ENCODE assay signal across 13 mouse cellular contexts in the genomic region with DNA sequence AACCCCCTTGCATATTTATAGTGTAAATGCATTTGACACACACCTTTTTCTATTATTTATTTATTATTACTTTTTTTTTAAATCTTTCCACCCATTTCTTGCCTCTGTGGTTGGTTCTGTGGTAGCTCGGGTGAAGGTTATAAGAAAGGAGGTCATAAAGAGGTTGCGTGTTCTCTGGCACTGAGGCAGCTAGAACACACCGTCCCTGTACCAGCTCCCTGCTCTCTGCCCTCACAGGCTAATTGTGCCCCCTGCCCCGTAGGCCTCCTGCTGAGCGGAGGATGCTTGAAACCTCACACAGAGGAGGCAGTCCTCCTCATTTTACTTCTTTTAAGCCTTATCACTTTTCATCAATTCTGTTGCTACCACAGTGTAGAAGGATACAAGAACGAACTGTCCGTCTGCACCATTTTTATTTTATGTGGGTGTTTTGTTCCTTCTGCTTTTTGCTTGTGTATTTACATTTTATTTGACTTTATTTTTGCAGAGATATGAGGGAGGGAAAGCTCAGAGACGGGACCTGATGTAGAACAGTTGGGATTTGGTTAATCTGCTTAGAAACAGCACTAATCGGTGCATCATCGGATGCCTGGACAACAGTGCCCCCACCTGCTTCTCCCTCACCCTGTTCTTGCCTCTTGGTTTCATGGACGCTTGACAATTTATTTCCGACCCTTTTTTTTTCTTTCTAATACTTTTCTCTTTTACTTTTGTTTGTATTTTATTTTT.
DNase-seq lines count a peak whose midpoint lies in the region; ATAC-seq lines count a peak whose summit lies in the region.
"Had no signal": no experiment of that assay in that cellular context is flagged by ENCODE, and none has a peak within 500 bp of the region (broad histone marks: within the 10 kb centered on the region; RNA-seq: fewer than 3 reads in every experiment).

No protein-coding gene starts in this region.

- 24% methylated on average over 12 of the region's 12 CpGs for WGBS in forebrain, embryonic 16.5 days
- 11% methylated on average over 12 of the region's 12 CpGs for WGBS in forebrain, embryonic 10.5 days
- 33% methylated on average over 12 of the region's 12 CpGs for WGBS in kidney, embryonic 14.5 days
- 21% methylated on average over 12 of the region's 12 CpGs for WGBS in midbrain, embryonic 12.5 days
- WGBS in midbrain, embryonic 14.5 days, result 28% methylated on average over 12 of the region's 12 CpGs

- no peak for DNase-seq in forebrain, embryonic 10.5 days (ENCODE audit: extremely low spot score, low spot score)
- peak; percentile 40 to 76 for DNase-seq in kidney, adult 8-10 months
- no peak for DNase-seq in midbrain, embryonic 14.5 days
- peak; percentile 37 for DNase-seq in retina, embryonic 14.5 days (ENCODE audit: low spot score)
- DNase-seq in urinary bladder, postnatal 10 days (ENCODE audit: low spot score), result no peak
- DNase-seq: adrenal gland, adult 8-10 months; lung, embryonic 14.5 days; thymus, adult 2 months had no signal

- peak; percentile 17; the same call in 1 of the 2 replicates for ATAC-seq in forebrain, embryonic 16.5 days
- ATAC-seq in kidney, embryonic 14.5 days (ENCODE audit: low FRiP score, low TSS enrichment), result no peak
- peak; percentile 44; the same call in 1 of the 2 replicates for ATAC-seq in midbrain, embryonic 12.5 days (ENCODE audit: low FRiP score, low read depth)
- ATAC-seq in midbrain, embryonic 14.5 days (ENCODE audit: low FRiP score, low TSS enrichment), result no peak

- H3K4me2 ChIP-seq in forebrain, embryonic 16.5 days (ENCODE audit: low read length), result no peak overlapping the region
- H3K4me2 ChIP-seq in kidney, embryonic 14.5 days (replicated peaks; ENCODE audit: low read depth, low read length), result no peak overlapping the region
- H3K4me2 ChIP-seq in midbrain, embryonic 12.5 days (replicated peaks), result no peak overlapping the region
- H3K4me2 ChIP-seq in midbrain, embryonic 14.5 days (ENCODE audit: low read length), result no peak overlapping the region
- H3K4me2 ChIP-seq: hindbrain, embryonic 15.5 days; limb, embryonic 15.5 days; lung, embryonic 14.5 days had no signal

- H3K36me3 ChIP-seq in forebrain, embryonic 16.5 days (ENCODE audit: control insufficient read depth, insufficient read depth), result no peaks in the 10 kb centered on the region
- no peaks in the 10 kb centered on the region for H3K36me3 ChIP-seq in forebrain, embryonic 10.5 days (replicated peaks)
- H3K36me3 ChIP-seq in kidney, embryonic 14.5 days (ENCODE audit: control insufficient read depth, insufficient read depth, low read length), result no peaks in the 10 kb centered on the region
- H3K36me3 ChIP-seq in midbrain, embryonic 12.5 days, result no peaks in the 10 kb centered on the region
- no peaks in the 10 kb centered on the region for H3K36me3 ChIP-seq in midbrain, embryonic 14.5 days (ENCODE audit: control insufficient read depth, insufficient read depth, low read length)
- H3K36me3 ChIP-seq: hindbrain, embryonic 15.5 days; limb, embryonic 15.5 days had no signal

- no peak overlapping the region for H3K9ac ChIP-seq in forebrain, embryonic 16.5 days (replicated peaks; ENCODE audit: low read depth, low read length)
- H3K9ac ChIP-seq in kidney, embryonic 14.5 days (ENCODE audit: low read depth, low read length), result no peak overlapping the region
- H3K9ac ChIP-seq in midbrain, embryonic 12.5 days (replicated peaks), result no peak overlapping the region
- no peak overlapping the region for H3K9ac ChIP-seq in midbrain, embryonic 14.5 days (replicated peaks; ENCODE audit: low read length)
- H3K9ac ChIP-seq: hindbrain, embryonic 15.5 days; limb, embryonic 15.5 days; lung, embryonic 14.5 days had no signal

- no peaks in the 10 kb centered on the region for H3K9me3 ChIP-seq in forebrain, embryonic 16.5 days (ENCODE audit: control insufficient read depth, low read length)
- no peaks in the 10 kb centered on the region for H3K9me3 ChIP-seq in forebrain, embryonic 10.5 days
- no peaks in the 10 kb centered on the region for H3K9me3 ChIP-seq in kidney, embryonic 14.5 days (ENCODE audit: control insufficient read depth, low read length)
- no peaks in the 10 kb centered on the region for H3K9me3 ChIP-seq in midbrain, embryonic 12.5 days
- H3K9me3 ChIP-seq in midbrain, embryonic 14.5 days (ENCODE audit: control insufficient read depth, low read length), result no peaks in the 10 kb centered on the region
- H3K9me3 ChIP-seq: hindbrain, embryonic 15.5 days; limb, embryonic 15.5 days had no signal

- H3K27me3 ChIP-seq in forebrain, embryonic 16.5 days (replicated peaks; ENCODE audit: control insufficient read depth, insufficient read depth, low read length), result no peaks in the 10 kb centered on the region
- H3K27me3 ChIP-seq in forebrain, embryonic 10.5 days (ENCODE audit: poor library complexity, severe bottlenecking), result no peaks in the 10 kb centered on the region
- no peaks in the 10 kb centered on the region for H3K27me3 ChIP-seq in kidney, embryonic 14.5 days (ENCODE audit: control insufficient read depth, insufficient read depth, low read length)
- no peaks in the 10 kb centered on the region for H3K27me3 ChIP-seq in midbrain, embryonic 12.5 days
- no peaks in the 10 kb centered on the region for H3K27me3 ChIP-seq in midbrain, embryonic 14.5 days (ENCODE audit: control insufficient read depth, insufficient read depth, low read length)
- H3K27me3 ChIP-seq: hindbrain, embryonic 15.5 days; limb, embryonic 15.5 days had no signal

- H3K27ac ChIP-seq in forebrain, embryonic 16.5 days (ENCODE audit: low read length), result no peak overlapping the region
- H3K27ac ChIP-seq in forebrain, embryonic 10.5 days, result no peak overlapping the region
- no peak overlapping the region for H3K27ac ChIP-seq in kidney, embryonic 14.5 days (ENCODE audit: low read depth, low read length)
- no peak overlapping the region for H3K27ac ChIP-seq in midbrain, embryonic 12.5 days (replicated peaks)
- no peak overlapping the region for H3K27ac ChIP-seq in midbrain, embryonic 14.5 days (replicated peaks; ENCODE audit: low read depth, low read length)
- H3K27ac ChIP-seq: hindbrain, embryonic 15.5 days; limb, embryonic 15.5 days had no signal

- no peak overlapping the region for H3K4me3 ChIP-seq in forebrain, embryonic 16.5 days (replicated peaks; ENCODE audit: low read length)
- H3K4me3 ChIP-seq in forebrain, embryonic 10.5 days, result no peak overlapping the region
- no peak overlapping the region for H3K4me3 ChIP-seq in kidney, embryonic 14.5 days (ENCODE audit: low read length)
- H3K4me3 ChIP-seq in midbrain, embryonic 12.5 days, result no peak overlapping the region
- no peak overlapping the region for H3K4me3 ChIP-seq in midbrain, embryonic 14.5 days (replicated peaks; ENCODE audit: low read depth, low read length)
- H3K4me3 ChIP-seq: hindbrain, embryonic 15.5 days; limb, embryonic 15.5 days had no signal

- peaks cover 8% of the 10 kb centered on the region for H3K4me1 ChIP-seq in forebrain, embryonic 16.5 days (replicated peaks; ENCODE audit: control insufficient read depth, insufficient read depth, low read length)
- H3K4me1 ChIP-seq in forebrain, embryonic 10.5 days, result peaks cover 55% of the 10 kb centered on the region
- peaks cover 3% of the 10 kb centered on the region for H3K4me1 ChIP-seq in kidney, embryonic 14.5 days (ENCODE audit: control insufficient read depth, insufficient read depth, low read length)
- peaks cover 22% of the 10 kb centered on the region for H3K4me1 ChIP-seq in midbrain, embryonic 12.5 days
- H3K4me1 ChIP-seq in midbrain, embryonic 14.5 days (ENCODE audit: control insufficient read depth, insufficient read depth, low read length), result no peaks in the 10 kb centered on the region

Comparison
In these comparisons a context has a peak if more than half of its experiments do, and no peak if none do; other contexts are left out.
1. ATAC-seq: peak in forebrain, embryonic 16.5 days (single experiment) and midbrain, embryonic 12.5 days (single experiment); none in kidney, embryonic 14.5 days (single experiment) and midbrain, embryonic 14.5 days (single experiment).
2. DNase-seq: peak in kidney, adult 8-10 months (2 of 2) and retina, embryonic 14.5 days (single experiment); none in forebrain, embryonic 10.5 days (single experiment), midbrain, embryonic 14.5 days (single experiment) and urinary bladder, postnatal 10 days (single experiment).